25 mouse cellular contexts compared by ENCODE assay signal in genomic region chr5:34093021-34093420, GRCm38 (mm10).
DNase-seq lines count a peak whose midpoint lies in the region; ATAC-seq and TF ChIP-seq lines count a peak whose summit lies in the region.
"Had no signal": no experiment of that assay in that cellular context is flagged by ENCODE, and none has a peak within 500 bp of the region (broad histone marks: within the 10 kb centered on the region; RNA-seq: fewer than 3 reads in every experiment).

No protein-coding gene starts in this region.

- TF ChIP-seq POLR2A in limb, embryonic 14.5 days (IDR thresholded peaks at IDR 0.05; ENCODE audit: borderline replicate concordance, extremely low read depth, insufficient read depth, insufficient read length): no peak
- no peak for TF ChIP-seq POLR2A in MEL (IDR thresholded peaks at IDR 0.05; ENCODE audit: control insufficient read depth in 1 of 2, insufficient read depth in 1 of 2, low read depth in 1 of 2, low read length in 2 of 2, poor library complexity in 1 of 2)

- no peak for TF ChIP-seq RAD21 in MEL (IDR thresholded peaks at IDR 0.05; ENCODE audit: low read depth, low read length)

- 80% methylated on average over 2 of the region's 2 CpGs for WGBS in limb, embryonic 14.5 days
- WGBS in limb, embryonic 10.5 days: 79% methylated on average over 2 of the region's 2 CpGs

- H3K36me3 ChIP-seq in limb, embryonic 14.5 days (ENCODE audit: control insufficient read depth, insufficient read depth, low read length): no peaks in the 10 kb centered on the region
- H3K36me3 ChIP-seq in limb, embryonic 10.5 days: no peaks in the 10 kb centered on the region
- H3K36me3 ChIP-seq in MEL (ENCODE audit: control insufficient read depth in 1 of 2, insufficient read depth in 2 of 2, low read length in 2 of 2): no peaks in the 10 kb centered on the region
- H3K36me3 ChIP-seq: G1E had no signal

- H3K27ac ChIP-seq in limb, embryonic 14.5 days (replicated peaks; ENCODE audit: low read depth, low read length): no peak overlapping the region
- H3K27ac ChIP-seq in limb, embryonic 10.5 days: no peak overlapping the region
- no peak overlapping the region for H3K27ac ChIP-seq in MEL (ENCODE audit: control insufficient read depth, low read depth, low read length)

- H3K27me3 ChIP-seq in limb, embryonic 14.5 days (ENCODE audit: control insufficient read depth, insufficient read depth, low read length): no peaks in the 10 kb centered on the region
- H3K27me3 ChIP-seq in limb, embryonic 10.5 days (ENCODE audit: low read depth, poor library complexity, severe bottlenecking): no peaks in the 10 kb centered on the region
- peaks cover 3% of the 10 kb centered on the region in 2 experiments; a peak in 3 of 4 replicates for H3K27me3 ChIP-seq in MEL (ENCODE audit: control insufficient read depth in 1 of 2, insufficient read depth in 2 of 2, low read length in 2 of 2)
- H3K27me3 ChIP-seq: CH12.LX had no signal

- H3K9ac ChIP-seq in limb, embryonic 14.5 days (ENCODE audit: low read depth, low read length, severe bottlenecking): 0 out of 2 replicates have a peak overlapping the region, but pooled peaks have one; percentile 4
- H3K9ac ChIP-seq in MEL (ENCODE audit: control insufficient read depth, low read depth, low read length, poor library complexity, severe bottlenecking): no peak overlapping the region

- H3K4me3 ChIP-seq in limb, embryonic 14.5 days (replicated peaks; ENCODE audit: low read length): no peak overlapping the region
- H3K4me3 ChIP-seq in limb, embryonic 10.5 days: no peak overlapping the region
- no peak overlapping the region for H3K4me3 ChIP-seq in MEL (ENCODE audit: control insufficient read depth in 1 of 2, insufficient read depth in 1 of 2, low read depth in 2 of 2, low read length in 2 of 2)

- TF ChIP-seq CTCF in MEL (IDR thresholded peaks at IDR 0.05 in 2 of 3, conservative IDR thresholded peaks at IDR 0.05 in 1 of 3; ENCODE audit: control insufficient read depth in 1 of 3, insufficient read depth in 1 of 3, low read depth in 2 of 3, low read length in 3 of 3, poor library complexity in 1 of 3, severe bottlenecking in 1 of 3): no peak

- no peak for DNase-seq in limb, embryonic 14.5 days (ENCODE audit: low spot score)
- DNase-seq in limb, embryonic 10.5 days (ENCODE audit: low spot score): no peak
- peak; percentile 36 for DNase-seq in A20 (ENCODE audit: low read depth, low spot score)
- DNase-seq in MEL (ENCODE audit: low read depth, low spot score): peak; percentile 71
- peak; percentile 73 for DNase-seq in MEL-GATA-1-ER (ENCODE audit: extremely low read depth, low read depth)
- DNase-seq in left cerebral cortex, adult 18-20 months (ENCODE audit: low spot score in 2 of 2): no peak
- DNase-seq in layer of hippocampus, adult 11-12 months (ENCODE audit: low spot score): no peak
- no peak for DNase-seq in left cerebral cortex, adult 8-10 months (ENCODE audit: low spot score in 2 of 2)
- DNase-seq: adrenal gland, adult 2 months; adrenal gland, adult 8-10 months; adrenal gland, postnatal 10 days; adrenal gland, postnatal 14 days; adrenal gland, postnatal 25 days; adrenal gland, postnatal 36 days; B cell, adult 2 months; cerebellum, adult 11 months; cerebellum, adult 11-12 months; cerebellum, adult 18-20 months; cerebellum, adult 2 months; cerebellum, adult 8-10 months had no signal

- no peak for TF ChIP-seq EP300 in MEL (IDR thresholded peaks at IDR 0.05; ENCODE audit: low read depth in 1 of 2, low read length in 2 of 2)

- no peak for ATAC-seq in limb, embryonic 14.5 days (ENCODE audit: low FRiP score, low read depth)
- ATAC-seq: activated CD4-positive, CD25-positive, alpha-beta regulatory T cell, adult 4 months; CD4-positive, CD25-positive, alpha-beta regulatory T cell, adult 4 months; Patski had no signal

- no peak overlapping the region for H3K4me2 ChIP-seq in limb, embryonic 14.5 days (replicated peaks; ENCODE audit: low read depth, low read length, severe bottlenecking)

- H3K9me3 ChIP-seq in limb, embryonic 14.5 days (ENCODE audit: control insufficient read depth, low read length): no peaks in the 10 kb centered on the region
- no peaks in the 10 kb centered on the region for H3K9me3 ChIP-seq in limb, embryonic 10.5 days (replicated peaks)
- no peaks in the 10 kb centered on the region for H3K9me3 ChIP-seq in MEL (replicated peaks; ENCODE audit: insufficient read depth, low read length)
- H3K9me3 ChIP-seq: G1E had no signal

- H3K4me1 ChIP-seq in limb, embryonic 14.5 days (ENCODE audit: control insufficient read depth, insufficient read depth, low read length): no peaks in the 10 kb centered on the region
- H3K4me1 ChIP-seq in limb, embryonic 10.5 days: no peaks in the 10 kb centered on the region
- H3K4me1 ChIP-seq in MEL (ENCODE audit: control insufficient read depth in 1 of 2, insufficient read depth in 2 of 2, low read length in 2 of 2): no peaks in the 10 kb centered on the region

- no peaks in the 10 kb centered on the region for H3K79me2 ChIP-seq in MEL (ENCODE audit: control insufficient read depth, insufficient read depth, low read length, poor library complexity)

TF ChIP-seq in MEL, 35 proteins besides CTCF, POLR2A, EP300 and RAD21:
- TF ChIP-seq ETS1 (IDR thresholded peaks at IDR 0.05; ENCODE audit: low read depth, low read length) (no peak), ZNF384 (IDR thresholded peaks at IDR 0.05; ENCODE audit: low read depth, low read length) (no peak), TBP (IDR thresholded peaks at IDR 0.05; ENCODE audit: low read depth, low read length) (no peak), TCF12 (IDR thresholded peaks at IDR 0.05; ENCODE audit: low read depth, low read length) (no peak), GATA1 (IDR thresholded peaks at IDR 0.05; ENCODE audit: low read depth, low read length) (no peak), POLR2AphosphoS2 (IDR thresholded peaks at IDR 0.05; ENCODE audit: low read length) (no peak), NRF1 (IDR thresholded peaks at IDR 0.05; ENCODE audit: insufficient read depth, low read depth, low read length, poor library complexity, severe bottlenecking) (no peak), NELFE (IDR thresholded peaks at IDR 0.05; ENCODE audit: low read depth, low read length) (no peak), ELF1 (IDR thresholded peaks at IDR 0.05; ENCODE audit: low read depth, low read length) (no peak), ZMIZ1 (IDR thresholded peaks at IDR 0.05; ENCODE audit: low read depth, low read length) (no peak)

Comparison
In these comparisons a context has a peak if more than half of its experiments do, and no peak if none do; other contexts are left out.
1. DNase-seq: peak in A20 (single experiment), MEL (single experiment) and MEL-GATA-1-ER (single experiment); none in limb, embryonic 14.5 days (single experiment), limb, embryonic 10.5 days (single experiment), left cerebral cortex, adult 18-20 months (0 of 2), layer of hippocampus, adult 11-12 months (single experiment) and left cerebral cortex, adult 8-10 months (0 of 2).